Mouse (Mus musculus): Measurements from ENCODE around the gene Gins2. TPM values are rescaled to one million over a fixed set of nuclear protein-coding genes. Genes with fewer than 3 reads are reported as not detected.
A peak's percentile ranks its signal among the peaks of the same experiment; 100 is the strongest.

Gins2 gene
- total RNA-seq, 2 experiments from 2014 or later, result 18.6 to 19.0 TPM

- no peak for DNase-seq
Measured at GRCm38 (mm10) chr8:120602672-120603071, 13.6 kb upstream of the Gins2 start.

- peak; percentile 88 for DNase-seq
Measured at GRCm38 (mm10) chr8:120599504-120599903, 10.4 kb upstream of the Gins2 start.

- DNase-seq, result no peak
Measured at GRCm38 (mm10) chr8:120598579-120598978, 9.5 kb upstream of the Gins2 start.

GRCm38 (mm10) chr8:120595963-120596362 lies 6.9 kb upstream of the Gins2 start:
- peak; percentile 75 for DNase-seq

- no peak for DNase-seq
Measured at GRCm38 (mm10) chr8:120594571-120594970, 5.5 kb upstream of the Gins2 start.

DNA sequence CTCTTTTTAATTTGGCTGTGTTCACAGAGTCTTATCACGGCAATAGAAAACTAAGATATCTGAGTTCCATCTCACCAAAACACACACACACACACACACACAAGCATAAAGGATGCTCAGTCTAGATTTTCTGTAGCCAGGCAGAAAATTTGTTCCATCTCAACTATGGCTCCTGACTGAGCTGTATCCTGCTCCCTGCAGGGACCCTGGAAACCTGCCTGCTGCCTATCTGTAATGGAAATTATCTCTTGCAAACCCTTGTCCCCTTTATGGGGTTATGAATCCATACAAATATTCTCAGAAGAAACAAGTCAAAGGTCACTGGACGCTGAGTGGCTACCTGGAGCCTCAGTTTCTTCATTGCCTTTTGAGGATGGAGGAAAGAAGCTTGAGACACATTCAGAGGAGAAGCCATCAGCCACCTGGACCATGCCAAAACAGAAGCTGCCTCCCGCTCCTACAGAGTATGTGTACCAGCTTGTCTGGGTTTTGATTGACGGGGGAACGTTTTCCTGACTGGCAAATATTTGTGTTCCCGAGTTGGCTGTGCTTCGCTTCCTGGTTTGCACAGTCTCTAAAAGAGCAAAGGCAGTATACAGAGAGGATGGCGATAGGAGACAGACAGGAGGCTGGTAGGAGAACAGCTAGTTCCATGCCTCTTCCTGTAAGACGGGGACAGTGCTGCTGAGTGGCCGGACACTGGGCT lies 2.6 kb upstream of the Gins2 start:
- no peak for DNase-seq

- DNase-seq, result peak; percentile 61
Measured at GRCm38 (mm10) chr8:120589921-120590320, 817 bp upstream of the Gins2 start.

DNA sequence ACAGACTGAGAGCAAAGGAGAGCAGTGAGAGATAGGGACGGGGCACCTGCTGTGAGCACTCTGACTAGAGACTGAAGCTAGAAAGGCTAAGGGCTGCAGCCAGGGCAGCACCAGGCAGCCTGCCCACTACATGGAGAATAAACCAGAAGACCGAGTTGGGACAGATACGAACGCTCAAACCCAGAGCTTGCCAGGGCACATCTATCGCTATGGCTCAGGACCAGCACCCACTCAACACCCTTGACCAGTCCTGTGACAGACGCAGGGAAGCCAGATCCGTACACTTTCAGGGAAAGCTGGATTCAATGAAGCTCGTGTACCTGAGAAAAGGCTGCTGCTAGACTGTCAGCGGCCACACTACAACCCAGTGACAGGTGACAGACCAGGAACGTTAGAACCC lies 3.6 kb downstream of the Gins2 start:
- no peak for DNase-seq

DNA sequence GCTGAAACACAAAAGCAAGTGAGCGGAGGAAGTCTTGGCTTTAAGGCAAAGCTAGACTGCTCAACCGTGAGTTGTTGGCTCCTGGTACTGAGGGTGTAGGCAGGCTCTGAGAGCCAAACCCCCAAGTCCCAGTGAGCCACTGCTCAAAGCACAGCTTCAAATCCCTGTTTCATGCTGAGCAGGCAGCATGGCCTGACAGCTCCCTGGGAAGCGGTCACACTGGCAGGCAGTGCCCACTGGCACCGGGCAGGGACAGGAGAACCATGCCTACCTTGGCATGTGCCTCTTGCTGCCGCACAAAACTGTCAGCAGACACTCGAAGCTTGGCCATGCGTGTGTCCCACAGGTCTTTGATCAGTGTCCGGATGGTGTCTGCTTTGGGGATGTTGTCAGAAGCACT lies 7.3 kb downstream of the Gins2 start:
- peak; percentile 61 for DNase-seq

- no peak for DNase-seq
Measured at GRCm38 (mm10) chr8:120581329-120581728, 7.8 kb downstream of the Gins2 start.

DNA sequence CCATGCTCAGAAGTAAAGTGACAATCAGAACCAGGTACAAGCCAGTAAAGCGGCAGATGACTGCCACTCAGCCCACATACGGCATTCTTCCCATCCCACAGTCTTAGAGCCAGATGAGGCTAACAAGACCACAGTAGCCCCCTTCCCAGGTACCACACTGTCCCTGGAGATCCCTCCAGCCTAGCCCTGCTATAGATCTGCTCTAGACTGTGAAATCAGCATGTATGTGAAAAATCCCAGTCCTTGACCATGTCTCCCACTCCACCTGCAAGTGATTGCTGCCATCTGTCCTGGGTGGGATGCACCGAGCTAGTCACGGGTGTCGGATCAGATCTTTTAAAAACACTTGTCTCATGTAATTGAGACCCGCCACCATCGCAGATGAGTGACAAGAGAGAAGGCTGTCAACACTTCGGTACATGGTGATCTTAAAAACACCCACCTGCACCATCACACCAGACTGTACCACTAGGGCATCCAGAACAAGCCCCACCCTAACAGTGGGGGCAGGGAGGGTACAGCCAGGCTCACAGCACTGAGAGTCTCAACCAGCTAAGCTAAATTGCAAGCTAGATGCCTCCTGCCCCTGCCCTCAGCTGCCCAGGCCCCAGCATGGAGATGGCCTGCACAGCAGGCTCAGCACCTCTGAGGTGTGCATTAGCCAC lies 8.6 kb downstream of the Gins2 start:
- no peak for DNase-seq

DNA sequence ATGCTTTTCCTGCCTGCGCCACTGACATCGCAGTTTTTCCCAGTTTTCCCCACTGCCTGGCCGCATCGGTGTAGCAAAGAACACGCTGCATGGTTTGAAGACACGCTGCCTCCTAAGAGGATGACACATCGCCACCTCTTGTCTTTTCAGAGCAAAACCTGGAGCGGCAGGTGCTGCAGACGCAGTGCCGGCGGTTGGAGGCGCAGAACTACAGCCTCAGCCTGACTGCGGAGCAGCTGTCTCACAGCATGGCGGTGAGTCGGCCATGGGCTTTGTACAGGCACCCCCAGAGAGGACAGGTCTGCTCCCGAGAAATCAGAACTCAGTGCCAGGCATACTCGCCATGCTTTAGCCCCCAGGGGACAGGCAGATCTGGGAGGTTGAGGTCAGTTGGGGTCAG lies 11.3 kb downstream of the Gins2 start:
- no peak for DNase-seq

GRCm38 (mm10) chr8:120575801-120576200 lies 13.3 kb downstream of the Gins2 start:
- no peak for DNase-seq

DNA sequence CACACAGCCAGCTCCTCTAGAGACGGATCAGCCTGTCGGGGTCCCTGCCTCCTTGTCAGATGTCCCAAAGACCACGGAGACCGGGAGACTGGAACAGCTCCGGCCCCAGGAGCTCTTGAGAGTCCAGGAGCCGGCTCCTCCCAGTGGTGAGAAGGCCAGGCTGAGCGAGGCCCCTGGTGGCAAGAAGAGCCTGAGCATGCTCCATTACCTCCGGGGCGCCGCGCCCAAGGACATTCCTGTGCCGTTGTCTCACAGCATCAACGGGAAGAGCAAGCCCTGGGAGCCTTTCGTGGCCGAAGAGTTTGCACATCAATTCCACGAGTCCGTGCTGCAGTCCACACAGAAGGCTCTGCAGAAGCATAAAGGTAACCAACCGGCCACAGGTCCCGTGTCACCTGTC lies 14.2 kb downstream of the Gins2 start:
- DNase-seq, result peak; percentile 73

- DNase-seq, result no peak
Measured at GRCm38 (mm10) chr8:120573866-120574265, 15.2 kb downstream of the Gins2 start.

GRCm38 (mm10) chr8:120572534-120572933 lies 16.6 kb downstream of the Gins2 start:
- no peak for DNase-seq

DNA sequence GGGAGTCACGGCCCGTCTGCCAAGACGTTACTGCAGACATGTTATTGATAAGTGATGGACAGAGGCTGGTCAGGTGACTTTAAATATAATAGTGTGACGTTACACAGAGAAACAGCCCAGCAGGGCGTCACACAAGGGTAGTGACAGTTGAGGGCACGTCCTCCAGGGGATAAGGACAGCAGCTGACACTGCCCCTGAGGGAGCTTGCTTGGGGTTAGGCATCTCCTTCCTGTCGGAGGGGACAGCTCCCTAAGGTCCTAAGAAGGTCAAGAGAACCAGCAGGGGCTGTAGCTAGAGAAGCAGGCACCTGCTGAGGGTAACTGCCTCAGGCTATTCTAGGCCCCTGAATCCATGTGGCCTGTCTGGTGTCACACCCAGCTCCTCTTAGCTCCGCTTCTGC lies 17.5 kb downstream of the Gins2 start:
- DNase-seq, result no peak

GRCm38 (mm10) chr8:120569939-120570715 lies 19.0 kb downstream of the Gins2 start:
- DNase-seq, result peak; percentile 89

DNA sequence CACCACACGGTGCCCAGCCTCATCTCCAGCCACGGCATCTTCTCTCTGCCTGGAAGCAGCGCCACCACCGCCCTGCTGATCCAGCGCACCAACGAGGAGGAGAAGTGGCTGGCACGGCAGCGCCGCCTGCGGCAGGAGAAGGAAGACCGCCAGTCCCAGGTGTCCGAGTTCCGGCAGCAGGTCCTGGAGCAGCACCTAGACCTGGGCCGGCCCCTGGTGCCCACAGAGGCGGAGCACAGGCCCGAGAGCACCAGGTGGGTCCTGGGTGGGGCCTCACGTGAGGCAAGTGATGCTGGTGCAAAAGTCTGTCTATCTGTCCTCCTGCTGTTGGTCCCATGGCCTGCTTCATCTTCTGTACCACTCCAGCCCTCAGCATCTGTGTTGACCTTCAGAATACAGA lies 20.0 kb downstream of the Gins2 start:
- DNase-seq, result no peak

GRCm38 (mm10) chr8:120568164-120568798 lies 20.8 kb downstream of the Gins2 start:
- DNase-seq, result no peak

DNA sequence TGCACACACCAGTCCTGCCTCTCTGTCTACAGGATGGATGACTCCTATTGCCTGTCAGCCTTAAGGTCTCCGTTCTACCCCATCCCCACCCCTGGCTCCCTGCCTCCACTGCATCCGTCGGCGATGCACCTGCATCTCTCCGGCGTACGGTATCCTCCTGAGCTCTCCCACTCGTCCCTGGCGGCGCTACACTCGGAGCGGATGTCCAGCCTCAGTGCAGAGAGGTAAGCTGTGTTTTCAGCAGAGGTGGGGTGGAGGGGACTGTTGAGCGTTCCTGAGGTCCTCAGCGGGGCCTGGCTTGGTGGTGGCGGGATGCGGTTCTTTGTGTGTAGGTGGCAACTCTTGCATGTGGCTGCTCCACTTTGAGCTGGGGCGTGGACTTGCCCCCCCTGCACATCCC lies 21.4 kb downstream of the Gins2 start:
- DNase-seq, result no peak

- no peak for DNase-seq
Measured at GRCm38 (mm10) chr8:120566681-120567080, 22.4 kb downstream of the Gins2 start.
